Mouse (Mus musculus) forebrain, embryonic 11.5 days (tissue): ENCODE measurements at regions not wholly inside any gene's neighbourhood (a gene's known extent, or its start where the extent isn't known, plus 50 kb on each side); places are given as distances from the start of the nearest gene placed in this dataset.

Source experiments
- ATAC-seq: fragments of 200-750 bp; cut with Nextera tagmentation; replicated peaks from 2 replicates; pipeline ENCODE4 v1.8.0; 2017; ENCODE audit warnings: moderate TSS enrichment; ENCODE audit not compliant: low FRiP score
- DNase-seq: peaks from one replicate; pipeline ENCODE4 v3.0.0-alpha.2; 2017; ENCODE audit warnings: low spot score
- H3K27ac ChIP-seq: fragments of 300-500 bp; sonication (generic); 2 replicates; pipeline ENCODE4 v1.5.1; 2014; ENCODE audit warnings: low read depth, low read length
- H3K27me3 ChIP-seq: fragments of 300-500 bp; sonication (generic); 2 replicates; pipeline ENCODE4 v1.6.1; 2014; ENCODE audit warnings: mild to moderate bottlenecking, low read length, mixed read lengths; ENCODE audit not compliant: control insufficient read depth, insufficient read depth
- H3K36me3 ChIP-seq: fragments of 300-500 bp; sonication (generic); 2 replicates; pipeline ENCODE4 v1.6.1; 2014; ENCODE audit warnings: mild to moderate bottlenecking, low read length, moderate library complexity, mixed read lengths; ENCODE audit not compliant: control insufficient read depth, insufficient read depth
- H3K4me1 ChIP-seq: fragments of 300-500 bp; sonication (generic); replicated peaks from 2 replicates; pipeline ENCODE4 v1.6.1; 2014; ENCODE audit warnings: low read length, mixed read lengths; ENCODE audit not compliant: control insufficient read depth, insufficient read depth
- H3K4me2 ChIP-seq: fragments of 300-500 bp; sonication (generic); 2 replicates; pipeline ENCODE4 v1.6.1; 2014; ENCODE audit warnings: low read depth, mild to moderate bottlenecking, low read length, moderate library complexity, mixed read lengths; ENCODE audit not compliant: severe bottlenecking
- H3K4me3 ChIP-seq: fragments of 300-500 bp; sonication (generic); 2 replicates; pipeline ENCODE4 v1.5.1; 2014; ENCODE audit warnings: low read depth, low read length
- H3K9ac ChIP-seq: fragments of 300-500 bp; sonication (generic); 2 replicates; pipeline ENCODE4 v1.6.1; 2014; ENCODE audit warnings: low read length
- H3K9me3 ChIP-seq: fragments of 300-500 bp; sonication (generic); 2 replicates; pipeline ENCODE4 v1.6.1; 2016; ENCODE audit warnings: low read length, mixed read lengths; ENCODE audit not compliant: control insufficient read depth
- WGBS: fragments of 180-500 bp; shearing (Covaris S2); extraction: QIAGEN DNeasy Blood & Tissue Kit; methylation state at CpG from one replicate; pipeline ENCODE4 v1.1.7; 2014; 5-methylcytosine and 5-hydroxymethylcytosine counted together

GRCm38 (mm10) chr7:65772845-65773244 is 81.9 kb downstream of the Tm2d3 start:
- no peak for DNase-seq
- no peak for ATAC-seq

GRCm38 (mm10) chr7:65773948-65774347 is 83.0 kb downstream of the Tm2d3 start:
- Histone ChIP-seq H3K27ac (no peak overlapping the region), H3K36me3 (no peaks in the 10 kb centered on the region), H3K27me3 (no peaks in the 10 kb centered on the region), H3K4me1 (no peaks in the 10 kb centered on the region), H3K9me3 (no peaks in the 10 kb centered on the region), H3K4me2 (no peak overlapping the region), H3K4me3 (no peak overlapping the region), H3K9ac (no peak overlapping the region)
- ATAC-seq: no peak
- DNase-seq: no peak
- 62% methylated on average over 2 of the region's 2 CpGs for WGBS

More at GRCm38 (mm10) chr7:65772845-65773244, 81.9 kb downstream of the Tm2d3 start:
- Histone ChIP-seq H3K9me3 (no peaks in the 10 kb centered on the region), H3K27ac (no peak overlapping the region), H3K36me3 (no peaks in the 10 kb centered on the region), H3K4me3 (no peak overlapping the region), H3K4me2 (no peak overlapping the region), H3K9ac (no peak overlapping the region), H3K27me3 (no peaks in the 10 kb centered on the region), H3K4me1 (no peaks in the 10 kb centered on the region)
- WGBS: 79% methylated on average over 3 of the region's 3 CpGs

GRCm38 (mm10) chr7:65774388-65775015 is 83.5 kb downstream of the Tm2d3 start:
- DNase-seq (no peak), ATAC-seq (no peak)
- H3K36me3 ChIP-seq: no peaks in the 10 kb centered on the region
- no peaks in the 10 kb centered on the region for H3K4me1 ChIP-seq
- H3K27me3 ChIP-seq: no peaks in the 10 kb centered on the region
- H3K4me3 ChIP-seq: no peak overlapping the region
- H3K9me3 ChIP-seq: no peaks in the 10 kb centered on the region
- H3K9ac ChIP-seq: no peak overlapping the region
- no peak overlapping the region for H3K27ac ChIP-seq
- WGBS: 90% methylated on average over 11 of the region's 11 CpGs
- no peak overlapping the region for H3K4me2 ChIP-seq

DNA sequence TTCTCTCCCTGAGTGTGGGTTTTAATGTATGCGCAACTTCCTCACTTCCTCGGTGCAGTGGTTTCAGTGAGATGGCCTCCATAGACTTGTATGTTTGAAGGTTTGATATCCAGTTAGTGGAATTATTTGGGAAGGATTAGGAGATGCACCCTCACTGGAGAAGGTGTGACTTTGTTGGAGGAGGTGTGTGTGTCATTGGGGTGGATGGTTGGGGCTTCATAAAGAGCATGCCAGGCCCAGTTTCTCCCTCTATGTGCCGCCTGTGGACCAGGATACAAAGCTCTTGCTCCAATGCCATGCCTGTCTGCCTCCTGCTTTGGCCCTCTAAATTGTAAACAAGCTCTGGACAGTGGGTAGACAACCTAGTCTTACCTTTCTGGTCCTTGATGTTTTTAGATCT is 84.0 kb downstream of the Tm2d3 start:
- 97% methylated on average over 3 of the region's 3 CpGs for WGBS
- Histone ChIP-seq H3K36me3 (no peaks in the 10 kb centered on the region), H3K9me3 (no peaks in the 10 kb centered on the region), H3K27me3 (no peaks in the 10 kb centered on the region), H3K4me3 (no peak overlapping the region), H3K9ac (no peak overlapping the region), H3K4me1 (no peaks in the 10 kb centered on the region), H3K27ac (no peak overlapping the region), H3K4me2 (no peak overlapping the region)
- ATAC-seq: no peak
- DNase-seq: no peak

- 77% methylated on average over 14 of the region's 14 CpGs for WGBS
- DNase-seq: no peak
- Histone ChIP-seq H3K36me3 (no peaks in the 10 kb centered on the region), H3K4me3 (no peak overlapping the region), H3K9ac (no peak overlapping the region), H3K4me1 (peaks cover 8% of the 10 kb centered on the region; the same call in 1 of the 2 replicates), H3K4me2 (no peak overlapping the region), H3K27me3 (no peaks in the 10 kb centered on the region), H3K9me3 (no peaks in the 10 kb centered on the region), H3K27ac (no peak overlapping the region)
- 0 out of 2 replicates have a peak, but pooled peaks have one; percentile 24 for ATAC-seq
These were observed 81.7 kb upstream of the Pcsk6 start for GRCm38 (mm10) chr7:65779716-65780372.

DNA sequence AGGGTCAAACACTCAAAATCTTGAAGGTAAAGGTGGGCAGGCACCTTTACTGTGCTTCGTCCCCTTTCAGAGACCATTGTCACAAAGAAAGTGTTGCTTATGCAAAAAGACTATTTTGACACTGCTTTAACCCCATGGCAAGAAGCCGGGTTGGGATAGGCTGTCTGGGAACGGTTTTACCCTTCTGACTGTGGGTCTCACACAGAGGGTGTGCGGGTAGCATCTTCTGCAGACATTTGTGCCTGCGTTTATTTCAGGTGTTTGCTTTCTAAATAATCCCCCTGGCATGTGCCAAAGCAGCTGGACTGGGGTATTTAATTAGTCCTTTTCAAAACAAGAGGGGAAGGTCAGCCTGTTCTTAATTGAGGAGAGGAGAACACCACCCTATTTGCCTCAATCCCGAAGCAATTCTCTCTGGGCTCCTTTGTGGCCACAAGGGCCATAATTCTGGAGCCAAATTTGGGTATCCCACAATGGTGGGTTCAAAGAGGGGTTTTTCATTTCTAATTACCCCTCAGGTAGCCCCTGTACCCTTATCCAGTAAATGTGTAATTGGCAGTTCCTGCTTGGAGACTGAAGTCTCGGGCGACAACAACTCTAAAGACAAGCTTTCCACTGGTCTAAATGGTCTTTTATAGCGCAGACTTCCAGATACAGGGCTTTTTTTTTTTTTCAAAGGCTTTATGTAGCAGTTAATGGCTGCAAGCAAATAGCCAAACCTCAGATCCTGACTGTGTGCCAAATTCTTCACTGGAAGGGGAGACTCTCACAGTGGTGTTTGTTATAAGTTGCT is 80.8 kb upstream of the Pcsk6 start:
- Histone ChIP-seq H3K4me2 (no peak overlapping the region), H3K4me3 (no peak overlapping the region), H3K9me3 (no peaks in the 10 kb centered on the region), H3K4me1 (peaks cover 8% of the 10 kb centered on the region; the same call in 1 of the 2 replicates), H3K9ac (no peak overlapping the region), H3K36me3 (no peaks in the 10 kb centered on the region), H3K27ac (no peak overlapping the region), H3K27me3 (no peaks in the 10 kb centered on the region)
- ATAC-seq (peak; percentile 51; the same call in 1 of the 2 replicates), DNase-seq (no peak)
- 41% methylated on average over 9 of the region's 9 CpGs for WGBS

GRCm38 (mm10) chr7:65782024-65782423 is 79.5 kb upstream of the Pcsk6 start:
- no peak overlapping the region for H3K9ac ChIP-seq
- no peaks in the 10 kb centered on the region for H3K27me3 ChIP-seq
- H3K4me3 ChIP-seq: no peak overlapping the region
- H3K27ac ChIP-seq: no peak overlapping the region
- no peaks in the 10 kb centered on the region for H3K9me3 ChIP-seq
- ATAC-seq (no peak), DNase-seq (no peak)
- H3K36me3 ChIP-seq: no peaks in the 10 kb centered on the region
- peaks cover 8% of the 10 kb centered on the region; the same call in 1 of the 2 replicates for H3K4me1 ChIP-seq
- H3K4me2 ChIP-seq: no peak overlapping the region
- 90% methylated on average over 7 of the region's 7 CpGs for WGBS

- Histone ChIP-seq H3K4me2 (no peak overlapping the region), H3K27ac (no peak overlapping the region), H3K27me3 (no peaks in the 10 kb centered on the region), H3K4me3 (no peak overlapping the region), H3K36me3 (no peaks in the 10 kb centered on the region), H3K9ac (no peak overlapping the region), H3K4me1 (peaks cover 8% of the 10 kb centered on the region; the same call in 1 of the 2 replicates), H3K9me3 (no peaks in the 10 kb centered on the region)
- 61% methylated on average over 4 of the region's 4 CpGs for WGBS
- DNase-seq: no peak
- no peak for ATAC-seq
These were observed 77.8 kb upstream of the Pcsk6 start for GRCm38 (mm10) chr7:65783773-65784172.
